Mouse (Mus musculus) embryonic facial prominence, embryonic 12.5 days (tissue): ENCODE results near the gene Lrrc7. TPM values are rescaled to one million over a fixed set of nuclear protein-coding genes. Genes with fewer than 3 reads are reported as not detected.

Experiments
- ATAC-seq: fragments of 200-750 bp; cut with Nextera tagmentation; 2 replicates; pipeline ENCODE4 v1.8.0; 2017; ENCODE audit not compliant: insufficient number of reproducible peaks, insufficient read depth, low FRiP score, low TSS enrichment
- H3K27ac ChIP-seq: fragments of 300-500 bp; sonication (generic); 2 replicates; pipeline ENCODE4 v1.5.1; 2016; ENCODE audit warnings: mild to moderate bottlenecking
- H3K27me3 ChIP-seq: fragments of 300-500 bp; sonication (generic); 2 replicates; pipeline ENCODE4 v1.6.1; 2016; ENCODE audit warnings: mild to moderate bottlenecking, moderate library complexity
- H3K36me3 ChIP-seq: fragments of 300-500 bp; sonication (generic); 2 replicates; pipeline ENCODE4 v1.6.1; 2016; ENCODE audit warnings: mild to moderate bottlenecking
- H3K4me1 ChIP-seq: fragments of 300-500 bp; sonication (generic); 2 replicates; pipeline ENCODE4 v1.6.1; 2016
- H3K4me2 ChIP-seq: fragments of 300-500 bp; sonication (generic); replicated peaks from 2 replicates; pipeline ENCODE4 v1.6.1; 2016; ENCODE audit warnings: mild to moderate bottlenecking, moderate library complexity
- H3K4me3 ChIP-seq: fragments of 300-500 bp; sonication (generic); 2 replicates; pipeline ENCODE4 v1.5.1; 2016; ENCODE audit warnings: mild to moderate bottlenecking
- H3K9ac ChIP-seq: fragments of 300-500 bp; sonication (generic); 2 replicates; pipeline ENCODE4 v1.6.1; 2016; ENCODE audit warnings: mild to moderate bottlenecking, moderate library complexity
- H3K9me3 ChIP-seq: fragments of 300-500 bp; sonication (generic); 2 replicates; pipeline ENCODE4 v1.6.1; 2016; ENCODE audit warnings: mild to moderate bottlenecking, moderate library complexity
- WGBS: fragments of 180-500 bp; shearing (Covaris S2); methylation state at CpG from one replicate; pipeline ENCODE4 v1.1.7; 2016; 5-methylcytosine and 5-hydroxymethylcytosine counted together
- polyA plus RNA-seq: library from polyadenylated mRNA; unstranded; fragments of >200 nt; fragmentation: Nextera tagmentation; extraction: Ambion mirVana; gene quantifications from 2 replicates; pipeline ENCODE4 v1.2.1, GENCODE M21; 2016

Gene Lrrc7
- polyA plus RNA-seq, 1 experiment from 2014 or later = 2.3 TPM

- Histone ChIP-seq H3K4me2 (no peak overlapping the region), H3K4me3 (no peak overlapping the region), H3K4me1 (no peaks in the 10 kb centered on the region), H3K27me3 (no peaks in the 10 kb centered on the region), H3K9me3 (no peaks in the 10 kb centered on the region), H3K9ac (no peak overlapping the region), H3K27ac (no peak overlapping the region), H3K36me3 (no peaks in the 10 kb centered on the region)
- 74% methylated on average over 4 of the region's 4 CpGs for WGBS
- no peak for ATAC-seq
Measured at GRCm38 (mm10) chr3:158163127-158163526, 398.9 kb downstream of the Lrrc7 start.

GRCm38 (mm10) chr3:158161924-158162490, 400.0 kb downstream of the Lrrc7 start:
- Histone ChIP-seq H3K27me3 (no peaks in the 10 kb centered on the region), H3K4me1 (no peaks in the 10 kb centered on the region), H3K9ac (no peak overlapping the region), H3K4me2 (no peak overlapping the region), H3K9me3 (no peaks in the 10 kb centered on the region), H3K4me3 (no peak overlapping the region), H3K36me3 (no peaks in the 10 kb centered on the region), H3K27ac (no peak overlapping the region)
- no peak for ATAC-seq
- 88% methylated on average over 1 of the region's 1 CpGs for WGBS

- Histone ChIP-seq H3K9ac (no peak overlapping the region), H3K4me2 (no peak overlapping the region), H3K4me3 (no peak overlapping the region), H3K27ac (no peak overlapping the region), H3K9me3 (no peaks in the 10 kb centered on the region), H3K36me3 (no peaks in the 10 kb centered on the region), H3K4me1 (no peaks in the 10 kb centered on the region), H3K27me3 (no peaks in the 10 kb centered on the region)
- no peak for ATAC-seq
- 79% methylated on average over 3 of the region's 3 CpGs for WGBS
Measured at GRCm38 (mm10) chr3:158155515-158156286, 406.3 kb downstream of the Lrrc7 start.

- Histone ChIP-seq H3K4me3 (no peak overlapping the region), H3K27ac (no peak overlapping the region), H3K27me3 (no peaks in the 10 kb centered on the region), H3K9ac (no peak overlapping the region), H3K36me3 (no peaks in the 10 kb centered on the region), H3K4me1 (no peaks in the 10 kb centered on the region), H3K4me2 (no peak overlapping the region), H3K9me3 (no peaks in the 10 kb centered on the region)
- 68% methylated on average over 3 of the region's 3 CpGs for WGBS
- 0 out of 2 replicates have a peak, but pooled peaks have one; percentile 28 for ATAC-seq
Measured at GRCm38 (mm10) chr3:158154134-158154533, 407.9 kb downstream of the Lrrc7 start.

- H3K9ac ChIP-seq = no peak overlapping the region
- H3K4me1 ChIP-seq = no peaks in the 10 kb centered on the region
- no peak overlapping the region for H3K27ac ChIP-seq
- ATAC-seq = no peak
- no peaks in the 10 kb centered on the region for H3K9me3 ChIP-seq
- no peak overlapping the region for H3K4me2 ChIP-seq
- 91% methylated on average over 1 of the region's 1 CpGs for WGBS
- H3K4me3 ChIP-seq = no peak overlapping the region
- no peaks in the 10 kb centered on the region for H3K36me3 ChIP-seq
- H3K27me3 ChIP-seq = no peaks in the 10 kb centered on the region
Measured at GRCm38 (mm10) chr3:158148998-158149397, 413.0 kb downstream of the Lrrc7 start.

GRCm38 (mm10) chr3:158140629-158141028, 421.4 kb downstream of the Lrrc7 start:
- WGBS = 66% methylated on average over 1 of the region's 1 CpGs
- Histone ChIP-seq H3K9me3 (no peaks in the 10 kb centered on the region), H3K27me3 (no peaks in the 10 kb centered on the region), H3K4me1 (no peaks in the 10 kb centered on the region), H3K4me3 (no peak overlapping the region), H3K27ac (no peak overlapping the region), H3K4me2 (no peak overlapping the region), H3K9ac (no peak overlapping the region), H3K36me3 (no peaks in the 10 kb centered on the region)
- no peak for ATAC-seq

GRCm38 (mm10) chr3:158137796-158138195, 424.2 kb downstream of the Lrrc7 start:
- Histone ChIP-seq H3K27ac (no peak overlapping the region), H3K4me2 (no peak overlapping the region), H3K4me3 (no peak overlapping the region), H3K27me3 (no peaks in the 10 kb centered on the region), H3K9me3 (no peaks in the 10 kb centered on the region), H3K36me3 (no peaks in the 10 kb centered on the region), H3K4me1 (no peaks in the 10 kb centered on the region), H3K9ac (no peak overlapping the region)
- WGBS = 53% methylated on average over 6 of the region's 6 CpGs
- ATAC-seq = no peak

- no peaks in the 10 kb centered on the region for H3K36me3 ChIP-seq
- no peak for ATAC-seq
- 67% methylated on average over 4 of the region's 4 CpGs for WGBS
Measured at GRCm38 (mm10) chr3:158131672-158132071, 430.3 kb downstream of the Lrrc7 start.

GRCm38 (mm10) chr3:158131233-158131632, 430.8 kb downstream of the Lrrc7 start:
- no peaks in the 10 kb centered on the region for H3K27me3 ChIP-seq

More at GRCm38 (mm10) chr3:158131672-158132071, 430.3 kb downstream of the Lrrc7 start:
- Histone ChIP-seq H3K27me3 (no peaks in the 10 kb centered on the region), H3K9ac (no peak overlapping the region), H3K27ac (no peak overlapping the region), H3K4me3 (no peak overlapping the region), H3K9me3 (no peaks in the 10 kb centered on the region), H3K4me1 (no peaks in the 10 kb centered on the region), H3K4me2 (no peak overlapping the region)

GRCm38 (mm10) chr3:158122899-158123298, 439.1 kb downstream of the Lrrc7 start:
- Histone ChIP-seq H3K36me3 (no peaks in the 10 kb centered on the region), H3K9ac (no peak overlapping the region), H3K27me3 (no peaks in the 10 kb centered on the region), H3K4me3 (no peak overlapping the region), H3K9me3 (no peaks in the 10 kb centered on the region), H3K4me2 (no peak overlapping the region), H3K27ac (no peak overlapping the region), H3K4me1 (no peaks in the 10 kb centered on the region)
- ATAC-seq = no peak
- 54% methylated on average over 3 of the region's 3 CpGs for WGBS

More at GRCm38 (mm10) chr3:158131233-158131632, 430.8 kb downstream of the Lrrc7 start:
- Histone ChIP-seq H3K9me3 (no peaks in the 10 kb centered on the region), H3K4me1 (no peaks in the 10 kb centered on the region), H3K36me3 (no peaks in the 10 kb centered on the region), H3K4me3 (no peak overlapping the region), H3K4me2 (no peak overlapping the region), H3K27ac (no peak overlapping the region), H3K9ac (no peak overlapping the region)
- no peak for ATAC-seq

GRCm38 (mm10) chr3:158105260-158105659, 456.8 kb downstream of the Lrrc7 start:
- 67% methylated on average over 1 of the region's 1 CpGs for WGBS
- H3K36me3 ChIP-seq = no peaks in the 10 kb centered on the region
- no peak for ATAC-seq

GRCm38 (mm10) chr3:158103467-158103866, 458.6 kb downstream of the Lrrc7 start:
- H3K4me2 ChIP-seq = no peak overlapping the region
- no peak overlapping the region for H3K27ac ChIP-seq
- no peak overlapping the region for H3K9ac ChIP-seq
- no peaks in the 10 kb centered on the region for H3K36me3 ChIP-seq
- ATAC-seq = no peak
- H3K4me1 ChIP-seq = no peaks in the 10 kb centered on the region
- no peaks in the 10 kb centered on the region for H3K27me3 ChIP-seq
- no peak overlapping the region for H3K4me3 ChIP-seq
- WGBS = 72% methylated on average over 2 of the region's 2 CpGs
- H3K9me3 ChIP-seq = no peaks in the 10 kb centered on the region

More at GRCm38 (mm10) chr3:158105260-158105659, 456.8 kb downstream of the Lrrc7 start:
- H3K9ac ChIP-seq = no peak overlapping the region
- H3K27me3 ChIP-seq = no peaks in the 10 kb centered on the region
- no peak overlapping the region for H3K27ac ChIP-seq
- no peaks in the 10 kb centered on the region for H3K4me1 ChIP-seq
- H3K9me3 ChIP-seq = no peaks in the 10 kb centered on the region
- H3K4me3 ChIP-seq = no peak overlapping the region
- no peak overlapping the region for H3K4me2 ChIP-seq
